Mouse (Mus musculus) liver, postnatal 0 days (tissue): ENCODE measurements around the gene Zfhx3.

Source experiments
- CTCF ChIP-seq: sonication (generic); IDR thresholded peaks from 2 replicates; pipeline ENCODE4 v1.5.1; 2016; ENCODE audit warnings: antibody characterized with exemption, low read depth
- EP300 ChIP-seq: IDR thresholded peaks from 2 replicates; pipeline ENCODE4 v1.6.1; 2016; ENCODE audit warnings: antibody characterized with exemption, low read depth, mild to moderate bottlenecking

GRCm38 (mm10) chr8:108232326-108232725, 289.9 kb downstream of the Zfhx3 start:
- TF ChIP-seq CTCF (no peak), EP300 (no peak)
